Comparison of ENCODE assay signal across 21 mouse cellular contexts in the genomic region with DNA sequence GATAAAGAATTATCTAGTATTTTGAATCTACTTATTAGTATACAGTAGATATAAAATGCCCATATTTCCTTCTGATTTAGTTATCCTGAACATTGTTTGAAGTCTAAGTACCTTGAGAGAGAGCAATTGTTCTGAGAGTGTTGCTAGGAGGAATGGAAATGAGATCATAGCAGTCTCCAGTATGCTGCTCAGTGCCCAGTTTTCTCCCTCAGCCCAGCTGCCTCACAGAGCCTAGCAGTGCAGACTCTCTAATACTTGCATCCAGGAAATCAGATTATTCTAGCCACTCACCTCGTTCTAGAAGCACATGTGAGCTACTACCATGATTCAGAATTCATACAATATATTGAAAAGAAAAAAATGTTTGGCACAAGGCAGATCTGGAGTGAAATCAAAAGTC.
DNase-seq lines count a peak whose midpoint lies in the region; ATAC-seq lines count a peak whose summit lies in the region.
"Had no signal": no experiment of that assay in that cellular context is flagged by ENCODE, and none has a peak within 500 bp of the region (broad histone marks: within the 10 kb centered on the region; RNA-seq: fewer than 3 reads in every experiment).

No protein-coding gene starts in this region.

- WGBS in forebrain, embryonic 16.5 days = 50% methylated on average over 1 of the region's 1 CpGs
- WGBS in forebrain, embryonic 11.5 days = 55% methylated on average over 1 of the region's 1 CpGs
- WGBS in midbrain, embryonic 14.5 days = 28% methylated on average over 1 of the region's 1 CpGs
- 50% methylated on average over 1 of the region's 1 CpGs for WGBS in midbrain, embryonic 11.5 days

- no peaks in the 10 kb centered on the region for H3K4me1 ChIP-seq in forebrain, embryonic 16.5 days (replicated peaks; ENCODE audit: control insufficient read depth, insufficient read depth, low read length)
- no peaks in the 10 kb centered on the region for H3K4me1 ChIP-seq in forebrain, embryonic 11.5 days (replicated peaks; ENCODE audit: control insufficient read depth, insufficient read depth, low read length)
- no peaks in the 10 kb centered on the region for H3K4me1 ChIP-seq in midbrain, embryonic 14.5 days (ENCODE audit: control insufficient read depth, insufficient read depth, low read length)
- H3K4me1 ChIP-seq in midbrain, embryonic 11.5 days (ENCODE audit: control insufficient read depth, insufficient read depth, low read length) = no peaks in the 10 kb centered on the region
- H3K4me1 ChIP-seq: embryonic facial prominence, embryonic 12.5 days; heart, embryonic 15.5 days; hindbrain, embryonic 15.5 days had no signal

- DNase-seq in forebrain, embryonic 11.5 days (ENCODE audit: low spot score) = no peak
- peak; percentile 35 to 55 for DNase-seq in layer of hippocampus, adult 18-20 months (ENCODE audit: low spot score in 2 of 2)
- DNase-seq in layer of hippocampus, adult 9-10 months (ENCODE audit: low spot score) = no peak
- peak; percentile 31 for DNase-seq in midbrain, embryonic 14.5 days
- no peak for DNase-seq in midbrain, embryonic 11.5 days (ENCODE audit: low spot score, missing footprints)
- no peak for DNase-seq in Muller cell, postnatal 12 days (ENCODE audit: inconsistent ontology term)
- DNase-seq: adrenal gland, adult 2 months; adrenal gland, postnatal 25 days; cerebellum, adult 11 months; cerebellum, adult 8-10 months; cerebellum, postnatal 25 days; gastrocnemius, postnatal 14 days; heart, adult 2 months; heart, postnatal 14 days had no signal

- no peak overlapping the region for H3K4me3 ChIP-seq in forebrain, embryonic 16.5 days (replicated peaks; ENCODE audit: low read length)
- H3K4me3 ChIP-seq in forebrain, embryonic 11.5 days (ENCODE audit: low read depth, low read length) = no peak overlapping the region
- no peak overlapping the region for H3K4me3 ChIP-seq in midbrain, embryonic 14.5 days (replicated peaks; ENCODE audit: low read depth, low read length)
- H3K4me3 ChIP-seq in midbrain, embryonic 11.5 days (ENCODE audit: low read depth, low read length) = no peak overlapping the region
- H3K4me3 ChIP-seq: embryonic facial prominence, embryonic 12.5 days; heart, adult 2 months; heart, embryonic 15.5 days; hindbrain, embryonic 15.5 days had no signal

- no peak overlapping the region for H3K9ac ChIP-seq in forebrain, embryonic 16.5 days (replicated peaks; ENCODE audit: low read depth, low read length)
- H3K9ac ChIP-seq in forebrain, embryonic 11.5 days (ENCODE audit: low read length) = no peak overlapping the region
- H3K9ac ChIP-seq in midbrain, embryonic 14.5 days (replicated peaks; ENCODE audit: low read length) = no peak overlapping the region
- H3K9ac ChIP-seq in midbrain, embryonic 11.5 days (ENCODE audit: low read length) = no peak overlapping the region
- H3K9ac ChIP-seq: embryonic facial prominence, embryonic 12.5 days; heart, embryonic 15.5 days; hindbrain, embryonic 15.5 days had no signal

- no peak overlapping the region for H3K4me2 ChIP-seq in forebrain, embryonic 16.5 days (ENCODE audit: low read length)
- H3K4me2 ChIP-seq in forebrain, embryonic 11.5 days (ENCODE audit: low read depth, low read length, severe bottlenecking) = no peak overlapping the region
- H3K4me2 ChIP-seq in midbrain, embryonic 14.5 days (ENCODE audit: low read length) = no peak overlapping the region
- no peak overlapping the region for H3K4me2 ChIP-seq in midbrain, embryonic 11.5 days
- H3K4me2 ChIP-seq: embryonic facial prominence, embryonic 12.5 days; heart, embryonic 11.5 days; heart, embryonic 15.5 days; hindbrain, embryonic 15.5 days had no signal

- peak; percentile 80; the same call in 1 of the 2 replicates for ATAC-seq in forebrain, embryonic 16.5 days
- no peak for ATAC-seq in forebrain, embryonic 11.5 days (replicated peaks; ENCODE audit: low FRiP score)
- no peak for ATAC-seq in midbrain, embryonic 14.5 days (ENCODE audit: low FRiP score, low TSS enrichment)
- no peak; the same call in 1 of the 2 replicates for ATAC-seq in midbrain, embryonic 11.5 days (ENCODE audit: low FRiP score)
- ATAC-seq: intestine, embryonic 16.5 days had no signal

- no peaks in the 10 kb centered on the region for H3K27me3 ChIP-seq in forebrain, embryonic 16.5 days (replicated peaks; ENCODE audit: control insufficient read depth, insufficient read depth, low read length)
- H3K27me3 ChIP-seq in forebrain, embryonic 11.5 days (ENCODE audit: control insufficient read depth, insufficient read depth, low read length) = no peaks in the 10 kb centered on the region
- no peaks in the 10 kb centered on the region for H3K27me3 ChIP-seq in midbrain, embryonic 14.5 days (ENCODE audit: control insufficient read depth, insufficient read depth, low read length)
- H3K27me3 ChIP-seq in midbrain, embryonic 11.5 days (ENCODE audit: control insufficient read depth, insufficient read depth, low read length) = no peaks in the 10 kb centered on the region
- H3K27me3 ChIP-seq: CH12.LX; embryonic facial prominence, embryonic 12.5 days; heart, embryonic 15.5 days; hindbrain, embryonic 15.5 days had no signal

- H3K36me3 ChIP-seq in forebrain, embryonic 16.5 days (ENCODE audit: control insufficient read depth, insufficient read depth) = no peaks in the 10 kb centered on the region
- no peaks in the 10 kb centered on the region for H3K36me3 ChIP-seq in forebrain, embryonic 11.5 days (ENCODE audit: control insufficient read depth, insufficient read depth, low read length)
- no peaks in the 10 kb centered on the region for H3K36me3 ChIP-seq in midbrain, embryonic 14.5 days (ENCODE audit: control insufficient read depth, insufficient read depth, low read length)
- no peaks in the 10 kb centered on the region for H3K36me3 ChIP-seq in midbrain, embryonic 11.5 days (ENCODE audit: control insufficient read depth, insufficient read depth, low read length)
- H3K36me3 ChIP-seq: embryonic facial prominence, embryonic 12.5 days; heart, embryonic 15.5 days; hindbrain, embryonic 15.5 days had no signal

- no peak overlapping the region for H3K27ac ChIP-seq in forebrain, embryonic 16.5 days (ENCODE audit: low read length)
- H3K27ac ChIP-seq in forebrain, embryonic 11.5 days (ENCODE audit: low read depth, low read length) = no peak overlapping the region
- no peak overlapping the region for H3K27ac ChIP-seq in midbrain, embryonic 14.5 days (replicated peaks; ENCODE audit: low read depth, low read length)
- H3K27ac ChIP-seq in midbrain, embryonic 11.5 days (ENCODE audit: low read depth, low read length) = no peak overlapping the region
- H3K27ac ChIP-seq: embryonic facial prominence, embryonic 12.5 days; heart, adult 2 months; heart, embryonic 15.5 days; hindbrain, embryonic 15.5 days had no signal

- no peaks in the 10 kb centered on the region for H3K9me3 ChIP-seq in forebrain, embryonic 16.5 days (ENCODE audit: control insufficient read depth, low read length)
- no peaks in the 10 kb centered on the region for H3K9me3 ChIP-seq in forebrain, embryonic 11.5 days (ENCODE audit: control insufficient read depth, low read length)
- no peaks in the 10 kb centered on the region for H3K9me3 ChIP-seq in midbrain, embryonic 14.5 days (ENCODE audit: control insufficient read depth, low read length)
- H3K9me3 ChIP-seq in midbrain, embryonic 11.5 days (ENCODE audit: control insufficient read depth, low read length) = no peaks in the 10 kb centered on the region
- H3K9me3 ChIP-seq: embryonic facial prominence, embryonic 12.5 days; heart, embryonic 15.5 days; hindbrain, embryonic 15.5 days had no signal

Comparison
In these comparisons a context has a peak if more than half of its experiments do, and no peak if none do; other contexts are left out.
1. DNase-seq: peak in layer of hippocampus, adult 18-20 months (2 of 2) and midbrain, embryonic 14.5 days (single experiment); none in forebrain, embryonic 11.5 days (single experiment), layer of hippocampus, adult 9-10 months (single experiment), midbrain, embryonic 11.5 days (single experiment) and Muller cell, postnatal 12 days (single experiment).